Mouse (Mus musculus): Measurements from ENCODE around the gene Nrxn2.

- TF ChIP-seq CTCF (IDR thresholded peaks at IDR 0.05; ENCODE audit: low read depth, low read length) (no peak), TAL1 (conservative IDR thresholded peaks at IDR 0.05; ENCODE audit: low read depth, low read length) (no peak)
These were observed 77.2 kb downstream of the Nrxn2 start for GRCm38 (mm10) chr19:6495714-6496113.

Data from G1E (cell line).